Mouse (Mus musculus): ENCODE results near the gene Denr. TPM values are rescaled to one million over a fixed set of nuclear protein-coding genes. Genes with fewer than 3 reads are reported as not detected.
A peak's percentile ranks its signal among the peaks of the same experiment; 100 is the strongest.

The Denr gene
- polyA plus RNA-seq, 1 experiment from 2014 or later: 97.4 TPM

DNA sequence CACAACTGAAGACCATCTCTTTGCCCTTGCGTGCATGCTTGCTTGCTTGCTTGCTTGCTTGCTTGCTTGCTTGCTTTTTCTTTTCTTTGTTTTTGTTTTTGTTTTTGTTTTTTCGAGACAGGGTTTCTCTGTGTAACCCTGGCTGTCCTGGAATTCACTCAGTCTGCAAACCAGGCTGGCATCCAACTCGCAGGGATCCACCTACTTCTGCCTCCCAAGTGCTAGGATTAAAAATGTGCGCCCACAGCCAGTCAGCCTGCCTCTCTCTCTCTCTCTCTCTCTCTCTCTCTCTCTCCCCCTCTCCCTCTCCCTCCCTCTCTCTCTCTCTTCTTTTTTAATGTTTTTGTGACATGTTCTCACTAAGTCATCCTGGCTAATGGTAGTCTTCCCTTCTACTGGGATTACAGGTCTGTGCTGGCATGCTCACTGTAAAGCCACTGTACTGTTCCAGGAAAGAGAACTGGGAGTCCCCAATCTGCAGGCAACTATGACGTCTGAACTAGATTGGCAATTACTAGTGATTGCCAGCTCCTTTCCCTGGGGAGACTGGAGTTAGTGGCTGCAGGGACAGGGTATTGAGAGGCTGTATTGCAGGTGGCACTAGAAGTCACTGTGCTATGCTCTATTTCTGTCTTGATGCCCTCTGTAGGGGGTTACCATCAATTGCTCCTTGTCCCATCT is 45.5 kb downstream of the Denr start:
- Histone ChIP-seq H3K27ac (no peak overlapping the region), H3K9ac (no peak overlapping the region), H3K4me3 (no peak overlapping the region), H3K4me1 (0 out of 2 replicates have a peak, but pooled peaks cover 3% of the 10 kb centered on the region), H3K4me2 (no peak overlapping the region), H3K27me3 (replicated peaks) (no peaks in the 10 kb centered on the region), H3K9me3 (replicated peaks) (no peaks in the 10 kb centered on the region), H3K36me3 (no peaks in the 10 kb centered on the region)
- ATAC-seq: no peak
- WGBS (ENCODE audit: insufficient replicate concordance): 60% methylated on average over 5 of the region's 5 CpGs

DNA sequence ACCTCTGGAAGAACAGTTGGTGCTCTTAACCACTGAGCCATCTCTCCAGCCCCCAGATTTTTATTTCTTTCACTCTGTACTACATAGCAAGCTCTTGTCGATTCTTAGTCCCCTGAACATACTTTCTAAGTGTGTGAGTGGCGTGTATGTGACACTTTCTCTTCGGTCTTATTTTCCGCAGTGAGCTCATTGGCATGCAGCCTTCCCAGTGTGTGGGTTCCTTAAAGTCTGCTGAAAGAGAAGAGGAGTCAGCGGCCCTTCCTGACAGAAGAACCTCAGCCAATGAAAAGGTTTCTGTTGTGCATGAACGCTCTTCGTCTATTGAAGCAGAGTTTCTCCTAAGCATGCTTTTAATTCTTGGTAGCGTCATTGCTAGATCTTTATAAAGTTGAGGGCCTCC is 50.2 kb downstream of the Denr start:
- H3K9ac ChIP-seq: no peak overlapping the region
- H3K36me3 ChIP-seq: no peaks in the 10 kb centered on the region; the same call in 1 of the 2 replicates
- ATAC-seq: no peak
- H3K9me3 ChIP-seq (replicated peaks): no peaks in the 10 kb centered on the region
- no peak overlapping the region for H3K4me2 ChIP-seq
- H3K27me3 ChIP-seq (replicated peaks): 0 out of 2 replicates have a peak, but pooled peaks cover 4% of the 10 kb centered on the region
- H3K27ac ChIP-seq: no peak overlapping the region
- 82% methylated on average over 8 of the region's 8 CpGs for WGBS (ENCODE audit: insufficient replicate concordance)
- no peak overlapping the region for H3K4me3 ChIP-seq
- 0 out of 2 replicates have a peak, but pooled peaks cover 8% of the 10 kb centered on the region for H3K4me1 ChIP-seq

DNA sequence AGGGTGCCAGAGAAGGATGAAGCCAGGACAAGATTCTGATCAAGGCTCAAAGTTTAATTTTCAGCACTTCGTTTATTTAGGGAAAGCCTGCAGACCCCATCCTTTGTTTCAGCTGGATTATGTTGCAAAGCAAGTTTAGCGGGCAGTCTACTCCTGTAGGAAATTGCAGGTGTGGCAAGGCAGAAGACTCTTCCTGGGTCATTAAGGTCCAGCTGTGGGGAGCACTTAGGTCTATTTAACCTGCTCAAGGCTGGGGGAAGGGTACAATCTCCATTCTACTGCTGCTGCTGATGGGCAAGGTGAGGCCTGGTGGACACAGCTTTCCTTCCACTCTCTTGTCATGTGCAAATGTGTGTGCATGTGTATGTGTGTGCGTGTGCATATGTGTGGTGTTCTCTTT is 52.0 kb downstream of the Denr start:
- WGBS (ENCODE audit: insufficient replicate concordance): 73% methylated on average over 3 of the region's 3 CpGs
- no peak for ATAC-seq
- H3K4me2 ChIP-seq: no peak overlapping the region
- H3K27me3 ChIP-seq (replicated peaks): 0 out of 2 replicates have a peak, but pooled peaks cover 4% of the 10 kb centered on the region
- no peak overlapping the region for H3K9ac ChIP-seq
- H3K9me3 ChIP-seq (replicated peaks): no peaks in the 10 kb centered on the region
- H3K27ac ChIP-seq: no peak overlapping the region
- H3K4me1 ChIP-seq: 0 out of 2 replicates have a peak, but pooled peaks cover 9% of the 10 kb centered on the region
- no peak overlapping the region for H3K4me3 ChIP-seq
- H3K36me3 ChIP-seq: no peaks in the 10 kb centered on the region; the same call in 1 of the 2 replicates

DNA sequence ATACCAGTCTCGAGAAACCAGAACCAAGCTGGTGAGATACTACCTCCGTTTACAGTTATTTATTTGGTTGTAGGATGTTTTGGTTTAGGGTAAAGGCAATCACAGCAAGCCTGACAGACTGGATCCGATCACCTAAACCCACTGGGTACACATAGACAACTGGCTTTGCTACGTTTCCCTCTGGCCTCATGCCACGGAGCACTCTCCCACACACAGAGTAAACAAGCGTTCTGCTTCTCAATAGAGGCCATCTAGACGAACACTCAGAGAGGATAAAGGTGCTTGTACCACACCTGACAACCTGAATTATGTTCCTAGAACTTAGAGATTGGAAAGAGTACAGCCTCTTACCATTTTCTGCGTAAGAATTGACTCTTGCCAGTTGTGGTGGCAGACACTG is 53.2 kb downstream of the Denr start:
- H3K4me1 ChIP-seq: 0 out of 2 replicates have a peak, but pooled peaks cover 17% of the 10 kb centered on the region
- no peak for ATAC-seq
- H3K36me3 ChIP-seq: no peaks in the 10 kb centered on the region; the same call in 1 of the 2 replicates
- H3K4me2 ChIP-seq: no peak overlapping the region
- no peak overlapping the region for H3K4me3 ChIP-seq
- 0 out of 2 replicates have a peak, but pooled peaks cover 4% of the 10 kb centered on the region for H3K27me3 ChIP-seq (replicated peaks)
- 66% methylated on average over 8 of the region's 8 CpGs for WGBS (ENCODE audit: insufficient replicate concordance)
- no peaks in the 10 kb centered on the region for H3K9me3 ChIP-seq (replicated peaks)
- H3K27ac ChIP-seq: no peak overlapping the region
- H3K9ac ChIP-seq: no peak overlapping the region

DNA sequence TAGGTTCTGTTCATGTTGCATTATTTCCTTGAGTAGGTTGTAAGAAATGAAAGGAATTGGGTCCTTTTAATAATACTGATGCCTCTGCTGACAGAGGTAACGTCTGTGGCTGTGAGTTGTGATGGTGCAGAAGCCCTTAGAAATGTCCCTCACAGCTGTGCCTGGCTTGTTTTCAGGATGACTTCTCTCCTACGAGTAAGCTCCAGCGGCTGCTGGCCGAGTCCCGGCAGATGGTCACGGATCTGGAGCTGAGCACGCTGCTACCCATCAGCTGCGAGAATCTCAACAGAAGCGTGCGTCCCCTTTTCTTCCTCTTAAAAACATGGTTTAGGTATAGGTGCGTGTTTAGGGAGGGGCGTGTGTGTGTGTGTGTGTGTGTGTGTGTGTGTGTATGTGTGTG is 54.1 kb downstream of the Denr start:
- Histone ChIP-seq H3K4me3 (no peak overlapping the region), H3K36me3 (no peaks in the 10 kb centered on the region; the same call in 1 of the 2 replicates), H3K27ac (no peak overlapping the region), H3K9me3 (replicated peaks) (no peaks in the 10 kb centered on the region), H3K4me1 (0 out of 2 replicates have a peak, but pooled peaks cover 17% of the 10 kb centered on the region), H3K4me2 (no peak overlapping the region), H3K27me3 (replicated peaks) (0 out of 2 replicates have a peak, but pooled peaks cover 4% of the 10 kb centered on the region), H3K9ac (no peak overlapping the region)
- no peak for ATAC-seq
- WGBS (ENCODE audit: insufficient replicate concordance): 81% methylated on average over 12 of the region's 12 CpGs

DNA sequence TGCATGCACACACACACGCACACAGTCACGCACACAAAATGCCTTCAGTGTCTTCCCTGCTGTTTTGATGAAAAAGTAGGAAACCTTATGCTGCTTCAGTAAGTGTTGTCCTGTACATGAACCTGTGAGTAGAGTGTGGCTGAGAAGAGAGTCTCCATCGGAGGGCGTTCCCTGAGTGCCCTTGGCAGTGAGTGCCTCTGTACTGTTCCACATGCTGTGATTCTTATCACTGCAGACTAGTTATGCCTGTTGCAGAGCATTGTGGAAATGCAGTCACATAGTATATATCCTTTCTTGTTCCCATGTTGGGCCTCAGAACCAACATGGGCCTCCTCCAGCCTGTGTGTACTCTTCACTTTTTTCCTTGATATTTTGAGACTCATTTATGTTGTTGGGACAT is 57.2 kb downstream of the Denr start:
- Histone ChIP-seq H3K27ac (no peak overlapping the region), H3K27me3 (replicated peaks) (peaks cover 4% of the 10 kb centered on the region; the same call in 1 of the 2 replicates), H3K9me3 (replicated peaks) (no peaks in the 10 kb centered on the region), H3K4me2 (no peak overlapping the region), H3K36me3 (no peaks in the 10 kb centered on the region; the same call in 1 of the 2 replicates), H3K9ac (no peak overlapping the region), H3K4me1 (0 out of 2 replicates have a peak, but pooled peaks cover 12% of the 10 kb centered on the region), H3K4me3 (no peak overlapping the region)
- WGBS (ENCODE audit: insufficient replicate concordance): 89% methylated on average over 4 of the region's 4 CpGs
- no peak; the same call in 1 of the 2 replicates for ATAC-seq

DNA sequence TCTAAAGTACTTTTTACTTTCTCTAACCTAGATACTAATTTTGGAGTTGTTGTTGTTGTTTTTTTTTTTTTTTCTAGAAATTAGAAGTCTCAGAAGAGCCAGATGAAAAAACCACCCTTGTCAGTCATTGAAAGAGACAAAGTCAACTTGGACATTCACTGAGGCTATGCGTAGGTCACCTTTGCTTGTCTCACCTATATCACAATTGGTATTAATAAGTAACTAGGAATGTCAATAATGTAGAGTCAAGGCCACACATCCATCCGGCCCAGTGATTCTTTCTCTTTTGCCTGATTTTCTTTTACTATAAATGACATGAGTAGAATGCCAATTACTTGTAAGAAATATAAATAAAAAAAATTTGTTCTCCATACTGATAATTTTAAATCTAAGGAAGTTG is 59.8 kb downstream of the Denr start:
- no peaks in the 10 kb centered on the region for H3K9me3 ChIP-seq (replicated peaks)
- H3K4me1 ChIP-seq: 0 out of 2 replicates have a peak, but pooled peaks cover 12% of the 10 kb centered on the region
- peaks cover 5% of the 10 kb centered on the region for H3K27me3 ChIP-seq (replicated peaks)
- no peak overlapping the region for H3K9ac ChIP-seq
- H3K4me2 ChIP-seq: no peak overlapping the region
- no peak overlapping the region for H3K4me3 ChIP-seq
- WGBS (ENCODE audit: insufficient replicate concordance): 76% methylated on average over 2 of the region's 2 CpGs
- no peak overlapping the region for H3K27ac ChIP-seq
- ATAC-seq: no peak
- H3K36me3 ChIP-seq: no peaks in the 10 kb centered on the region; the same call in 1 of the 2 replicates

DNA sequence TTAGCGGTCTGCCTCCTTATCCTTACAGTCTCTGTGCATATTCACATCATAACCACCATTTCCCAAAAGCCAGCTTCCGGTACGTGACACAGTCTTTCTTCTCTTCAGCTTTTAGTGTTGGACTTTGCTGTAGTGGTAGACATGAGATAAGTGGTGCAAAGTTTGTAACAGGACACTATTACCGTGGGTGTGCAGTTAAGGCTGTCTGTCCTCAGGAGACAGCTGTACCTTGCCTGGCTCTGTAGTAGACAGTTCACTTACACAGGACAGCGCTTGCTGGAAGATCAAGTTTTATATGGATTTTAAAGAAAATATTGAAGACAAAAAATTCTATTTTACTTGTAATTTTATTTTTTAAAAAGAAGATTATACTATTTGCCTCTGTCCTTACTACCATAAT is 61.5 kb downstream of the Denr start:
- no peaks in the 10 kb centered on the region for H3K9me3 ChIP-seq (replicated peaks)
- no peak for ATAC-seq
- H3K36me3 ChIP-seq: no peaks in the 10 kb centered on the region
- no peak overlapping the region for H3K4me2 ChIP-seq
- 73% methylated on average over 5 of the region's 5 CpGs for WGBS (ENCODE audit: insufficient replicate concordance)
- peaks cover 22% of the 10 kb centered on the region for H3K27me3 ChIP-seq (replicated peaks)
- peaks cover 17% of the 10 kb centered on the region for H3K4me1 ChIP-seq
- H3K4me3 ChIP-seq: no peak overlapping the region
- H3K9ac ChIP-seq: no peak overlapping the region
- H3K27ac ChIP-seq: no peak overlapping the region

DNA sequence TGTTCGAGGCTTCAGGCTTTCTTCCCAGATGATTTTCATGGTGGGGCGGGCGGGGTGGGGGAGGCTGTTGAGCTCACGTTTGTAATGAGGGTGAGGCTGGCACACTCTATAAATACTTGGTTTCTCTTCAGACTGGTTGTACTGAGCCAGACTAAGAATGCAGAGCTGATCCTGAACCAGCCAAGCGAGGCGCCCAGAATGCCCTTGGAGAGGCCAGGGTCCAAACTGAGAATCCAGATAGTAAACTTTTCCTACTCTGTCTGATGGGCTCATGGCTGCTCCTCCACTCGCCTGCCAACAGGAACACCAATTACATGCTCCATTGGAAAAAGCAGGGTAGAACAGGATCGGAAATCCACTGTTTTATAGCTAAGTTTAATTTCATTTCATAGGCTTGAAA is 62.2 kb downstream of the Denr start:
- no peaks in the 10 kb centered on the region for H3K9me3 ChIP-seq (replicated peaks)
- WGBS (ENCODE audit: insufficient replicate concordance): 71% methylated on average over 8 of the region's 8 CpGs
- H3K27ac ChIP-seq: no peak overlapping the region
- ATAC-seq: no peak
- H3K4me2 ChIP-seq: no peak overlapping the region
- no peaks in the 10 kb centered on the region for H3K36me3 ChIP-seq
- no peak overlapping the region for H3K4me3 ChIP-seq
- H3K27me3 ChIP-seq (replicated peaks): peaks cover 30% of the 10 kb centered on the region
- H3K4me1 ChIP-seq: peaks cover 21% of the 10 kb centered on the region
- H3K9ac ChIP-seq: no peak overlapping the region

DNA sequence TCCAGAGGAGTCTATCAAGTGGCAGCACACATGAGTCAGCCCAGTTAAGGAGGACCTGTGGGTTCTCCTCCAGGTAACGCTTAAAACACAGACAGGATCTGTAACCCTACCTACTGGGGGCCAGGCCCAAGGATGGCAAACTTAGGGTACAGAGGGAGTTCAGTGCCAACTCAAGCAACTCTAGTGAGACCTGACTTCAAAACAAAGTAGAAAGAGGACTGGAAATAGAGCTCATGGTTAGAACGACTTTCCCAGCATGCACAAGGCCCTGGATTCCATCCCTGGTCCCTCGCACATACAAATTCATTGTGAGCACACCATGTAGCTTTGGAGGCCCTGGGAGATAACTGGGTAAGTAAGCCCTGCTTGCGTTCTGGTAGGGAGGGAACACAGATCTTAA is 63.6 kb downstream of the Denr start:
- H3K4me2 ChIP-seq: no peak overlapping the region
- WGBS (ENCODE audit: insufficient replicate concordance): 76% methylated on average over 4 of the region's 4 CpGs
- peaks cover 24% of the 10 kb centered on the region for H3K4me1 ChIP-seq
- no peaks in the 10 kb centered on the region for H3K9me3 ChIP-seq (replicated peaks)
- no peaks in the 10 kb centered on the region for H3K36me3 ChIP-seq
- no peak overlapping the region for H3K4me3 ChIP-seq
- peaks cover 42% of the 10 kb centered on the region for H3K27me3 ChIP-seq (replicated peaks)
- no peak overlapping the region for H3K27ac ChIP-seq
- ATAC-seq: no peak
- H3K9ac ChIP-seq: no peak overlapping the region

DNA sequence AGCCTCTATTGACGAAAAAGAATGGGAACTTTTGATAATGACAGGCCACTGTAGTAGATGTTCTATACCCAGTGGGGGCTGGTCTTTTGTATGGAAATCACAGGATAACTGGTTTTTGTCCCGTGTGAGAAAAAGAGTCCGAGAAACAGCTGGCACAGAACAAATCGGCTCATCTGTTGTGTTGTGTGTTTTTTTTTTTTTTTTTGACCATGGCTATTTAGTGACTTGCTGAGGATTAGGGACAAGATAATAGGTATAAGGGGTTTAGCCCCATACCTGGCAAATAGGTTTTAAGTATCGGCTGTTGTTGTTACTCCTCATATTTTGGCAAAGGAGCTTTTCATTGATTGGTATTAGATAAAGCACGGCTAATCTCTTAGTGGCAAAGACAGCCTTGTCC is 65.5 kb downstream of the Denr start:
- H3K4me1 ChIP-seq: peaks cover 32% of the 10 kb centered on the region
- H3K4me3 ChIP-seq: no peak overlapping the region
- no peaks in the 10 kb centered on the region for H3K9me3 ChIP-seq (replicated peaks)
- 66% methylated on average over 6 of the region's 6 CpGs for WGBS (ENCODE audit: insufficient replicate concordance)
- H3K9ac ChIP-seq: no peak overlapping the region
- no peak overlapping the region for H3K27ac ChIP-seq
- no peak for ATAC-seq
- no peaks in the 10 kb centered on the region for H3K36me3 ChIP-seq
- H3K4me2 ChIP-seq: no peak overlapping the region
- peaks cover 56% of the 10 kb centered on the region for H3K27me3 ChIP-seq (replicated peaks)

DNA sequence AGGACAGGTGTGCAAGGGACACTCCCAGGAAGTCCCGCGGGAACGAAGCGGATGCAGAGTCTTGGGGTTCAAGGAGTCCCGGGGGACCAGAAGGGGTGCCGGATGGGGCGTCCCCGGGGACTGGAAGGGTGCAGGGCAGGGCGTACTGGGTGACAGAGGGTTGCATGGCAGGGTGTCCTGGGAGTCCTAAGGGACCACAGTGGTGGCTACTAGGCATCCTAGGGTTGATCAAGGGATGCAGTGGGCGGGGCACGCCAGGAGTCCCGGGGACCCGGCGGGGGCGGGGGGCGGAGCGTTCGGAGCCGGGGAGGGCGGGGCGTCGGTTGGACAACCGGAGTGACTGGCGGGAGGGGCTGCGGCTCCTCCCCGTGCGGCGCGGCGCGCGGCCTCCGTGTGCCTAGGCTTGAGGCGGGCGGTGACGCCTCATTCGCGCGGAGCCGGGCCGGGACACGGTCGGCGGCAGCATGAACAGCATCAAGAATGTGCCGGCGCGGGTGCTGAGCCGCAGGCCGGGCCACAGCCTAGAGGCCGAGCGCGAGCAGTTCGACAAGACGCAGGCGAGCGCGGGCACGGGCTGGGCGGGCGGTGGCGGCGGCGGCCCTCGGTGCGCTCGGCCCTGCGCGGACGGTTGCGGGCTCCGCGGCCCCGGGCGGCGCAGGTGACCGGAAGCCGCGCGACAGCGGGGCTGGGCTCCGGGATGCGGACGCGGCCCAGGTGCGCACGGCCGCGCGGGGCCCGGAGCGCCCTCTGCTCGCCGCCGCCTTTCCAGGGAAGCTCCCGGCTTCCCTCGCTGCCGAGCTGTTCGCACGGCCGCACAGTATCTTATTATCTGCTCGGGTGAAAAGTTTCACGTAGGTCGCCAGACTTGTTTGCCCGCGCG is 66.6 kb downstream of the Denr start, which contains the start of gene Hip1r:
TSS of gene Hip1r (plus strand) at position 330 of the 880 bp plus-strand sequence.
- Histone ChIP-seq H3K4me2 (peak within 1 kb of the TSS; percentile 86), H3K36me3 (no peaks in the 10 kb centered on the region), H3K27me3 (replicated peaks) (peaks cover 56% of the 10 kb centered on the region), H3K27ac (peak within 1 kb of the TSS; percentile 78), H3K4me3 (peak within 1 kb of the TSS; percentile 76), H3K9me3 (replicated peaks) (no peaks in the 10 kb centered on the region), H3K9ac (peak within 1 kb of the TSS; percentile 77), H3K4me1 (peaks cover 42% of the 10 kb centered on the region)
- 2% methylated on average over 105 of the region's 106 CpGs for WGBS (ENCODE audit: insufficient replicate concordance)
- peak; percentile 86 for ATAC-seq

Data from liver, embryonic 12.5 days (tissue).